Comparison of ENCODE assay signal across 16 mouse cellular contexts in genomic region chr16:30113170-30113569, GRCm38 (mm10). TPM values are rescaled to one million over a fixed set of nuclear protein-coding genes. Genes with fewer than 3 reads are reported as not detected.
DNase-seq lines count a peak whose midpoint lies in the region; ATAC-seq and TF ChIP-seq lines count a peak whose summit lies in the region.
"Had no signal": no experiment of that assay in that cellular context is flagged by ENCODE, and none has a peak within 500 bp of the region (broad histone marks: within the 10 kb centered on the region; RNA-seq: fewer than 3 reads in every experiment).

No protein-coding gene starts in this region.

- ATAC-seq in kidney, embryonic 16.5 days (ENCODE audit: low FRiP score, low TSS enrichment): no peak
- peak; percentile 70 for ATAC-seq in liver, embryonic 14.5 days (ENCODE audit: insufficient read depth)
- ATAC-seq: forebrain, embryonic 15.5 days had no signal

- TF ChIP-seq CTCF in liver, embryonic 14.5 days (IDR thresholded peaks at IDR 0.05; ENCODE audit: low read depth): no peak

- H3K4me1 ChIP-seq in kidney, embryonic 16.5 days (ENCODE audit: insufficient read depth, low read length): peaks cover 43% of the 10 kb centered on the region
- H3K4me1 ChIP-seq in liver, embryonic 14.5 days (replicated peaks; ENCODE audit: control insufficient read depth in 2 of 2, insufficient read depth in 2 of 2, low read length in 1 of 2): peaks cover 2 to 21% of the 10 kb centered on the region in 2 experiments; a peak in 2 of 4 replicates
- H3K4me1 ChIP-seq: forebrain, embryonic 15.5 days; neural tube, embryonic 12.5 days had no signal

- 7% methylated on average over 3 of the region's 3 CpGs for WGBS in kidney, embryonic 16.5 days
- WGBS in liver, embryonic 14.5 days (ENCODE audit: insufficient replicate concordance): 14% methylated on average over 3 of the region's 3 CpGs

- H3K4me2 ChIP-seq in kidney, embryonic 16.5 days (replicated peaks; ENCODE audit: low read depth, low read length): no peak overlapping the region
- H3K4me2 ChIP-seq in liver, embryonic 14.5 days (ENCODE audit: low read depth): 0 out of 2 replicates have a peak overlapping the region, but pooled peaks have one; percentile 18
- H3K4me2 ChIP-seq: forebrain, embryonic 15.5 days; limb, embryonic 13.5 days; neural tube, embryonic 12.5 days had no signal

- H3K4me3 ChIP-seq in kidney, embryonic 16.5 days (ENCODE audit: low read length): no peak overlapping the region
- H3K4me3 ChIP-seq in liver, embryonic 14.5 days (ENCODE audit: insufficient read depth in 1 of 2, low read depth in 2 of 2, low read length in 2 of 2): no peak overlapping the region
- H3K4me3 ChIP-seq: forebrain, embryonic 15.5 days; limb, embryonic 13.5 days; neural tube, embryonic 12.5 days had no signal

- no peaks in the 10 kb centered on the region for H3K27me3 ChIP-seq in kidney, embryonic 16.5 days (ENCODE audit: insufficient read depth, low read length)
- no peaks in the 10 kb centered on the region for H3K27me3 ChIP-seq in liver, embryonic 14.5 days (ENCODE audit: control insufficient read depth, insufficient read depth, low read length)
- H3K27me3 ChIP-seq: forebrain, embryonic 15.5 days; limb, embryonic 13.5 days; neural tube, embryonic 12.5 days had no signal

- H3K36me3 ChIP-seq in kidney, embryonic 16.5 days (ENCODE audit: insufficient read depth, low read length): no peaks in the 10 kb centered on the region
- H3K36me3 ChIP-seq in liver, embryonic 14.5 days (replicated peaks; ENCODE audit: control insufficient read depth, insufficient read depth, low read depth): no peaks in the 10 kb centered on the region
- H3K36me3 ChIP-seq: forebrain, embryonic 15.5 days; limb, embryonic 13.5 days; neural tube, embryonic 12.5 days had no signal

- H3K27ac ChIP-seq in kidney, embryonic 16.5 days (ENCODE audit: low read length): peak overlapping the region; percentile 42; the same call in 1 of the 2 replicates
- H3K27ac ChIP-seq in liver, embryonic 14.5 days: no peak overlapping the region; the same call in 1 of the 2 replicates
- H3K27ac ChIP-seq: forebrain, embryonic 15.5 days; limb, embryonic 13.5 days; neural tube, embryonic 12.5 days had no signal

- no peak for TF ChIP-seq EP300 in liver, embryonic 14.5 days (IDR thresholded peaks at IDR 0.05; ENCODE audit: low read depth)

- peaks cover 13% of the 10 kb centered on the region for H3K9me3 ChIP-seq in kidney, embryonic 16.5 days (ENCODE audit: low read length)
- H3K9me3 ChIP-seq in liver, embryonic 14.5 days (ENCODE audit: control insufficient read depth, low read length): no peaks in the 10 kb centered on the region
- H3K9me3 ChIP-seq: forebrain, embryonic 15.5 days; limb, embryonic 13.5 days had no signal

- H3K9ac ChIP-seq in kidney, embryonic 16.5 days (replicated peaks; ENCODE audit: low read length): no peak overlapping the region; the same call in 1 of the 2 replicates
- H3K9ac ChIP-seq in liver, embryonic 14.5 days (replicated peaks): no peak overlapping the region
- H3K9ac ChIP-seq: forebrain, embryonic 15.5 days; limb, embryonic 13.5 days; neural tube, embryonic 12.5 days had no signal

- DNase-seq in kidney, postnatal 36 days: no peak
- DNase-seq in liver, embryonic 14.5 days (ENCODE audit: low read depth in 3 of 3, low spot score in 3 of 3): peak; percentile 3 to 18 (median 4)
- DNase-seq in lung, postnatal 14 days: peak; percentile 40
- peak; percentile 78 for DNase-seq in yolk sac, embryonic 10.5 days (ENCODE audit: low spot score)
- DNase-seq in cerebellum, postnatal 25 days: no peak
- no peak for DNase-seq in layer of hippocampus, postnatal 36 days
- no peak for DNase-seq in gastrocnemius, postnatal 25 days
- DNase-seq: adrenal gland, postnatal 10 days; cerebellum, adult 11 months; cerebellum, postnatal 14 days; kidney, postnatal 14 days; thymus, postnatal 4 days had no signal

RNA-seq across cellular contexts. Expression of gene Hes1, which starts 49.0 kb away (rescaled TPM):
- polyA plus RNA-seq in kidney, embryonic 16.5 days (2015; fragmentation: Nextera tagmentation; extraction: Ambion mirVana): 45.5 and 45.7 TPM in 2 replicates
- 5.3 and 9.2 TPM in 2 replicates for polyA plus RNA-seq in liver, embryonic 14.5 days (2012; rRNA removed)
- polyA plus RNA-seq in liver, embryonic 14.5 days (2014; fragmentation: Nextera tagmentation; extraction: Ambion mirVana): 5.1 and 5.6 TPM in 2 replicates
- 10 to 100 TPM; 18.9 to 23.3 TPM for total RNA-seq in layer of hippocampus, postnatal 36 days (2021)
- 10 to 100 TPM in 1 of 2 experiments, 1 to 10 TPM in 1; 9.2 to 12.5 TPM for total RNA-seq in gastrocnemius, postnatal 25 days (2021)

Comparison
In these comparisons a context has a peak if more than half of its experiments do, and no peak if none do; other contexts are left out.
1. DNase-seq: peak in liver, embryonic 14.5 days (3 of 3), lung, postnatal 14 days (single experiment) and yolk sac, embryonic 10.5 days (single experiment); none in kidney, postnatal 36 days (0 of 2), cerebellum, postnatal 25 days (0 of 2), layer of hippocampus, postnatal 36 days (0 of 2) and gastrocnemius, postnatal 25 days (single experiment).